Mouse (Mus musculus) midbrain, embryonic 10.5 days (tissue): ENCODE measurements around the gene Rab7. TPM values are rescaled to one million over a fixed set of nuclear protein-coding genes. Genes with fewer than 3 reads are reported as not detected.
A peak's percentile ranks its signal among the peaks of the same experiment; 100 is the strongest.

ENCODE experiments used
- DNase-seq: peaks from one replicate; pipeline ENCODE4 v3.0.0-alpha.2; 2017; ENCODE audit warnings: low spot score
- H3K27ac ChIP-seq: fragments of 300-500 bp; sonication (generic); replicated peaks from 2 replicates; pipeline ENCODE4 v1.5.1; 2016; ENCODE audit warnings: mild to moderate bottlenecking
- H3K27me3 ChIP-seq: fragments of 300-500 bp; sonication (generic); 2 replicates; pipeline ENCODE4 v1.6.1; 2016; ENCODE audit warnings: low read depth, mild to moderate bottlenecking; ENCODE audit not compliant: poor library complexity, severe bottlenecking
- H3K36me3 ChIP-seq: fragments of 300-500 bp; sonication (generic); 2 replicates; pipeline ENCODE4 v1.6.1; 2016; ENCODE audit warnings: mild to moderate bottlenecking, moderate library complexity
- H3K4me1 ChIP-seq: fragments of 300-500 bp; sonication (generic); 2 replicates; pipeline ENCODE4 v1.6.1; 2016
- H3K4me3 ChIP-seq: fragments of 300-500 bp; sonication (generic); 2 replicates; pipeline ENCODE4 v1.5.1; 2016; ENCODE audit warnings: mild to moderate bottlenecking, moderate library complexity
- H3K9me3 ChIP-seq: fragments of 300-500 bp; sonication (generic); replicated peaks from 2 replicates; pipeline ENCODE4 v1.6.1; 2016; ENCODE audit warnings: mild to moderate bottlenecking
- WGBS: fragments of 180-500 bp; shearing (Covaris S2); methylation state at CpG from one replicate; pipeline ENCODE4 v1.1.7; 2016; 5-methylcytosine and 5-hydroxymethylcytosine counted together
- polyA plus RNA-seq: library from polyadenylated mRNA; unstranded; fragments of >200 nt; fragmentation: Nextera tagmentation; extraction: Ambion mirVana; gene quantifications from 2 replicates; pipeline ENCODE4 v1.2.1, GENCODE M21; 2016

The Rab7 gene
- polyA plus RNA-seq, result 215 and 225 TPM in 2 replicates

- peaks cover 30% of the 10 kb centered on the region for H3K27me3 ChIP-seq
- DNase-seq, result peak; percentile 96
- H3K4me1 ChIP-seq, result peaks cover 27% of the 10 kb centered on the region
- under 1% methylated on average over 63 of the region's 82 CpGs for WGBS
- H3K9me3 ChIP-seq, result no peaks in the 10 kb centered on the region
- 0 out of 2 replicates have a peak, but pooled peaks cover 3% of the 10 kb centered on the region for H3K36me3 ChIP-seq
- peak within 1 kb of the TSS; percentile 97 for H3K4me3 ChIP-seq
- peak within 1 kb of the TSS; percentile 93 for H3K27ac ChIP-seq
Measured at GRCm38 (mm10) chr6:88044577-88045405, at the start of gene Rab7. Rab7 (minus strand) TSS chr6:88045270.

GRCm38 (mm10) chr6:88088971-88089370 lies 43.9 kb upstream of the Rab7 start:
- H3K9me3 ChIP-seq, result no peaks in the 10 kb centered on the region
- H3K36me3 ChIP-seq, result peaks cover 65% of the 10 kb centered on the region
- H3K4me1 ChIP-seq, result peaks cover 25% of the 10 kb centered on the region
- WGBS, result 80% methylated on average over 1 of the region's 1 CpGs
- no peak overlapping the region for H3K4me3 ChIP-seq
- no peaks in the 10 kb centered on the region for H3K27me3 ChIP-seq
- no peak overlapping the region for H3K27ac ChIP-seq
- DNase-seq, result no peak

GRCm38 (mm10) chr6:88084278-88085151 lies 39.4 kb upstream of the Rab7 start, which contains the start of gene Rpn1:
Rpn1 (plus strand) TSS chr6:88084482.
- H3K27me3 ChIP-seq, result peaks cover 19% of the 10 kb centered on the region
- H3K9me3 ChIP-seq, result no peaks in the 10 kb centered on the region
- peak; percentile 98 for DNase-seq
- H3K27ac ChIP-seq, result peak within 1 kb of the TSS; percentile 94
- under 1% methylated on average over 71 of the region's 71 CpGs for WGBS
- peak within 1 kb of the TSS; percentile 99 for H3K4me3 ChIP-seq
- H3K36me3 ChIP-seq, result peaks cover 21% of the 10 kb centered on the region
- H3K4me1 ChIP-seq, result peaks cover 32% of the 10 kb centered on the region

- DNase-seq, result no peak
- no peaks in the 10 kb centered on the region for H3K9me3 ChIP-seq
- H3K27ac ChIP-seq, result peak overlapping the region; percentile 94
- peaks cover 32% of the 10 kb centered on the region for H3K4me1 ChIP-seq
- peaks cover 27% of the 10 kb centered on the region for H3K27me3 ChIP-seq
- WGBS, result 72% methylated on average over 3 of the region's 3 CpGs
- H3K36me3 ChIP-seq, result peaks cover 12% of the 10 kb centered on the region
- peak overlapping the region; percentile 99 for H3K4me3 ChIP-seq
Measured at GRCm38 (mm10) chr6:88083672-88084071, 38.6 kb upstream of the Rab7 start.

GRCm38 (mm10) chr6:88083095-88083494 lies 38.0 kb upstream of the Rab7 start:
- Histone ChIP-seq H3K4me1 (peaks cover 32% of the 10 kb centered on the region), H3K27ac (no peak overlapping the region), H3K9me3 (no peaks in the 10 kb centered on the region), H3K27me3 (peaks cover 29% of the 10 kb centered on the region), H3K4me3 (no peak overlapping the region), H3K36me3 (peaks cover 6% of the 10 kb centered on the region)
- WGBS, result 87% methylated on average over 7 of the region's 7 CpGs
- no peak for DNase-seq

GRCm38 (mm10) chr6:88075960-88076517 lies 31.0 kb upstream of the Rab7 start:
- Histone ChIP-seq H3K27me3 (peaks cover 31% of the 10 kb centered on the region), H3K27ac (peak overlapping the region; percentile 89; the same call in 1 of the 2 replicates), H3K4me1 (peaks cover 11% of the 10 kb centered on the region), H3K9me3 (no peaks in the 10 kb centered on the region), H3K36me3 (no peaks in the 10 kb centered on the region), H3K4me3 (no peak overlapping the region)
- WGBS, result 77% methylated on average over 1 of the region's 1 CpGs
- no peak for DNase-seq

GRCm38 (mm10) chr6:88074752-88075554 lies 29.9 kb upstream of the Rab7 start:
- H3K4me3 ChIP-seq, result peak overlapping the region; percentile 56
- no peaks in the 10 kb centered on the region for H3K9me3 ChIP-seq
- DNase-seq, result peak; percentile 96
- peaks cover 11% of the 10 kb centered on the region for H3K4me1 ChIP-seq
- peak overlapping the region; percentile 89 for H3K27ac ChIP-seq
- 6% methylated on average over 32 of the region's 32 CpGs for WGBS
- H3K36me3 ChIP-seq, result no peaks in the 10 kb centered on the region
- H3K27me3 ChIP-seq, result peaks cover 20% of the 10 kb centered on the region

GRCm38 (mm10) chr6:88071216-88071615 lies 26.1 kb upstream of the Rab7 start:
- H3K27me3 ChIP-seq, result no peaks in the 10 kb centered on the region; the same call in none of the 2 replicates
- H3K36me3 ChIP-seq, result no peaks in the 10 kb centered on the region
- no peaks in the 10 kb centered on the region for H3K9me3 ChIP-seq
- WGBS, result 80% methylated on average over 5 of the region's 5 CpGs
- DNase-seq, result no peak
- peaks cover 11% of the 10 kb centered on the region for H3K4me1 ChIP-seq
- H3K4me3 ChIP-seq, result no peak overlapping the region
- H3K27ac ChIP-seq, result no peak overlapping the region

- Histone ChIP-seq H3K9me3 (no peaks in the 10 kb centered on the region), H3K36me3 (no peaks in the 10 kb centered on the region), H3K27me3 (no peaks in the 10 kb centered on the region; the same call in none of the 2 replicates), H3K4me1 (peaks cover 12% of the 10 kb centered on the region), H3K4me3 (no peak overlapping the region), H3K27ac (no peak overlapping the region)
- WGBS, result 80% methylated on average over 6 of the region's 6 CpGs
- no peak for DNase-seq
Measured at GRCm38 (mm10) chr6:88070468-88070867, 25.4 kb upstream of the Rab7 start.

- 92% methylated on average over 1 of the region's 1 CpGs for WGBS
- Histone ChIP-seq H3K4me3 (no peak overlapping the region), H3K27ac (no peak overlapping the region), H3K36me3 (no peaks in the 10 kb centered on the region), H3K4me1 (0 out of 2 replicates have a peak, but pooled peaks cover 4% of the 10 kb centered on the region), H3K9me3 (no peaks in the 10 kb centered on the region), H3K27me3 (no peaks in the 10 kb centered on the region; the same call in none of the 2 replicates)
- no peak for DNase-seq
Measured at GRCm38 (mm10) chr6:88068739-88069138, 23.7 kb upstream of the Rab7 start.

- no peak for DNase-seq
- Histone ChIP-seq H3K4me3 (no peak overlapping the region), H3K27ac (no peak overlapping the region), H3K9me3 (no peaks in the 10 kb centered on the region), H3K27me3 (no peaks in the 10 kb centered on the region; the same call in none of the 2 replicates), H3K36me3 (no peaks in the 10 kb centered on the region), H3K4me1 (0 out of 2 replicates have a peak, but pooled peaks cover 4% of the 10 kb centered on the region)
- WGBS, result 62% methylated on average over 3 of the region's 3 CpGs
Measured at GRCm38 (mm10) chr6:88067722-88068121, 22.7 kb upstream of the Rab7 start.
